Mouse (Mus musculus) ES-E14 (cell line): Measurements from ENCODE around the gene Cd5.

Source experiments
- CHD2 ChIP-seq: IDR thresholded peaks from 2 replicates; pipeline ENCODE4 v1.6.1; 2014; ENCODE audit warnings: mild to moderate bottlenecking, low read depth, low read length, inconsistent platforms
- HCFC1 ChIP-seq: IDR thresholded peaks from 2 replicates; pipeline ENCODE4 v1.6.1; 2012; ENCODE audit warnings: low read length, inconsistent platforms, borderline replicate concordance; ENCODE audit not compliant: insufficient read depth
- MAFK ChIP-seq: IDR thresholded peaks from 2 replicates; pipeline ENCODE4 v1.6.1; 2014; ENCODE audit warnings: mild to moderate bottlenecking, low read depth, low read length, inconsistent platforms; ENCODE audit not compliant: insufficient read depth
- ZC3H11A ChIP-seq: IDR thresholded peaks from 2 replicates; pipeline ENCODE4 v1.6.1; 2012; ENCODE audit warnings: low read depth, mild to moderate bottlenecking, inconsistent platforms, low read length, borderline replicate concordance
- ZNF384 ChIP-seq: IDR thresholded peaks from 2 replicates; pipeline ENCODE4 v1.6.1; 2012; ENCODE audit warnings: low read depth, low read length, inconsistent platforms

GRCm38 (mm10) chr19:10721064-10721463 lies 17.7 kb downstream of the Cd5 start:
- TF ChIP-seq CHD2 (no peak), ZNF384 (no peak), HCFC1 (no peak), MAFK (no peak), ZC3H11A (no peak)
